Mouse (Mus musculus) liver, adult 2 months (tissue): ENCODE results near the gene Olfr1417.

Source experiments
- CTCF ChIP-seq: fragments of 200-500 bp; IDR thresholded peaks from 2 replicates; pipeline ENCODE4 v1.5.1; 2011; ENCODE audit warnings: low read depth, low read length, control low read depth
- POLR2A ChIP-seq: fragments of 200-500 bp; IDR thresholded peaks from 2 replicates; pipeline ENCODE4 v1.6.1; 2011; ENCODE audit warnings: low read length, control low read depth; ENCODE audit not compliant: insufficient read depth; ENCODE audit errors: extremely low read depth

DNA sequence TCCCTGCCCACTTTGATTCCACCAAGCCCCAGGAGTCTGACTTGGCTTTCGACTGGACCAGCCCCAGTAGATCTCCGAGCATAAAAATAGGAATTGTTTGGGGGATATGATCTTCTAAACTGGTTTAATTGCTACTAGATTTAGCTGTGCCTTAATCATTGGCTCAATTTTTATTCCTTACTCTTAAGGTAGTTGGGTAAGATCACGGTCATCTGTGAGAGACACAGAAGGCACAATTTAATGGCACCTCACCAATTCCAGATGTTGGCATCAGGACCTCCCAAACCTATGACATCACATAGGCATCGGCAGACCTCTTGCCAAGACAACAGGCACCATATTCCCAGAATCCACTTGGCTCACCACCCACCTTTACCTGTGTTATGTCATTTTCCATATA lies at the start of gene Olfr1417:
- TF ChIP-seq CTCF: no peak
- TF ChIP-seq POLR2A: no peak
